26 mouse cellular contexts compared by ENCODE assay signal in the genomic region with DNA sequence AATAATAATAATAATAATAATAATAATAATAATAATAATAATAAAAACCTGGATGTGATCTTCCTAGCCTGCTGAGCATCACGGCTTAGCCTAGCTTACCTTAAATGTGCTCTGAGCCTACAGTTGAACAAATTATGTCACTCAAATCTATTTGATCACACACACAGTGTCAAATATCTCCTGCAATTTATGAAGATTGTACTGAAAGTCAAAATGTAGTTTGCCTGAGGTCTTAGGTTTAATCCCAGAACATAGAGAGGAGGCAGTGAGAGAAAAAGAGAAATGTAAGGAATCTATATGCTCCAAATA.
DNase-seq lines count a peak whose midpoint lies in the region; ATAC-seq lines count a peak whose summit lies in the region.
"Had no signal": no experiment of that assay in that cellular context is flagged by ENCODE, and none has a peak within 500 bp of the region (broad histone marks: within the 10 kb centered on the region; RNA-seq: fewer than 3 reads in every experiment).

No protein-coding gene starts in this region.

- H3K4me1 ChIP-seq in forebrain, embryonic 12.5 days = peaks cover 10% of the 10 kb centered on the region
- H3K4me1 ChIP-seq in forebrain, embryonic 10.5 days = peaks cover 7% of the 10 kb centered on the region
- H3K4me1 ChIP-seq in midbrain, embryonic 13.5 days (replicated peaks) = peaks cover 13% of the 10 kb centered on the region
- H3K4me1 ChIP-seq in midbrain, embryonic 11.5 days (ENCODE audit: control insufficient read depth, insufficient read depth, low read length) = peaks cover 2% of the 10 kb centered on the region; the same call in 1 of the 2 replicates
- H3K4me1 ChIP-seq in forebrain, embryonic 13.5 days = peaks cover 10% of the 10 kb centered on the region
- H3K4me1 ChIP-seq in midbrain, embryonic 15.5 days = peaks cover 12% of the 10 kb centered on the region
- H3K4me1 ChIP-seq: embryonic facial prominence, embryonic 15.5 days; kidney, embryonic 15.5 days; liver, embryonic 15.5 days; lung, embryonic 15.5 days had no signal

- H3K36me3 ChIP-seq in forebrain, embryonic 12.5 days (replicated peaks) = no peaks in the 10 kb centered on the region
- no peaks in the 10 kb centered on the region for H3K36me3 ChIP-seq in forebrain, embryonic 10.5 days (replicated peaks)
- no peaks in the 10 kb centered on the region for H3K36me3 ChIP-seq in midbrain, embryonic 13.5 days
- H3K36me3 ChIP-seq in midbrain, embryonic 11.5 days (ENCODE audit: control insufficient read depth, insufficient read depth, low read length) = no peaks in the 10 kb centered on the region
- H3K36me3 ChIP-seq in forebrain, embryonic 13.5 days (ENCODE audit: poor library complexity, severe bottlenecking) = no peaks in the 10 kb centered on the region
- H3K36me3 ChIP-seq in midbrain, embryonic 15.5 days (replicated peaks) = no peaks in the 10 kb centered on the region
- H3K36me3 ChIP-seq: embryonic facial prominence, embryonic 10.5 days; embryonic facial prominence, embryonic 15.5 days; G1E; kidney, embryonic 15.5 days; liver, embryonic 15.5 days; lung, embryonic 15.5 days had no signal

- WGBS in forebrain, embryonic 12.5 days = 69% methylated on average over 1 of the region's 1 CpGs
- WGBS in forebrain, embryonic 10.5 days = 91% methylated on average over 1 of the region's 1 CpGs
- 69% methylated on average over 1 of the region's 1 CpGs for WGBS in midbrain, embryonic 13.5 days
- WGBS in midbrain, embryonic 11.5 days = 88% methylated on average over 1 of the region's 1 CpGs
- 78% methylated on average over 1 of the region's 1 CpGs for WGBS in forebrain, embryonic 13.5 days
- WGBS in midbrain, embryonic 15.5 days = 58% methylated on average over 1 of the region's 1 CpGs

- no peaks in the 10 kb centered on the region for H3K9me3 ChIP-seq in forebrain, embryonic 12.5 days
- H3K9me3 ChIP-seq in forebrain, embryonic 10.5 days = no peaks in the 10 kb centered on the region
- no peaks in the 10 kb centered on the region for H3K9me3 ChIP-seq in midbrain, embryonic 13.5 days
- no peaks in the 10 kb centered on the region for H3K9me3 ChIP-seq in midbrain, embryonic 11.5 days (ENCODE audit: control insufficient read depth, low read length)
- H3K9me3 ChIP-seq in forebrain, embryonic 13.5 days (replicated peaks) = no peaks in the 10 kb centered on the region
- H3K9me3 ChIP-seq in midbrain, embryonic 15.5 days = no peaks in the 10 kb centered on the region
- H3K9me3 ChIP-seq: embryonic facial prominence, embryonic 10.5 days; embryonic facial prominence, embryonic 15.5 days; kidney, embryonic 15.5 days; liver, embryonic 15.5 days; lung, embryonic 15.5 days had no signal

- H3K27ac ChIP-seq in forebrain, embryonic 12.5 days = no peak overlapping the region
- H3K27ac ChIP-seq in forebrain, embryonic 10.5 days = no peak overlapping the region
- peak overlapping the region; percentile 70; the same call in 1 of the 2 replicates for H3K27ac ChIP-seq in midbrain, embryonic 13.5 days
- H3K27ac ChIP-seq in midbrain, embryonic 11.5 days (ENCODE audit: low read depth, low read length) = no peak overlapping the region
- H3K27ac ChIP-seq in forebrain, embryonic 13.5 days = no peak overlapping the region
- peak overlapping the region; percentile 69 for H3K27ac ChIP-seq in midbrain, embryonic 15.5 days
- H3K27ac ChIP-seq: embryonic facial prominence, embryonic 10.5 days; embryonic facial prominence, embryonic 15.5 days; gastrocnemius, adult 2 months; kidney, embryonic 15.5 days; liver, embryonic 15.5 days; lung, embryonic 15.5 days had no signal

- H3K27me3 ChIP-seq in forebrain, embryonic 12.5 days = no peaks in the 10 kb centered on the region
- H3K27me3 ChIP-seq in forebrain, embryonic 10.5 days (ENCODE audit: poor library complexity, severe bottlenecking) = no peaks in the 10 kb centered on the region
- no peaks in the 10 kb centered on the region for H3K27me3 ChIP-seq in midbrain, embryonic 13.5 days
- no peaks in the 10 kb centered on the region for H3K27me3 ChIP-seq in midbrain, embryonic 11.5 days (ENCODE audit: control insufficient read depth, insufficient read depth, low read length)
- H3K27me3 ChIP-seq in forebrain, embryonic 13.5 days = no peaks in the 10 kb centered on the region
- H3K27me3 ChIP-seq in midbrain, embryonic 15.5 days (replicated peaks) = no peaks in the 10 kb centered on the region
- H3K27me3 ChIP-seq: embryonic facial prominence, embryonic 15.5 days; kidney, embryonic 15.5 days; liver, embryonic 15.5 days; lung, embryonic 15.5 days had no signal

- no peak overlapping the region for H3K9ac ChIP-seq in forebrain, embryonic 12.5 days
- H3K9ac ChIP-seq in midbrain, embryonic 13.5 days (replicated peaks) = no peak overlapping the region
- no peak overlapping the region for H3K9ac ChIP-seq in midbrain, embryonic 11.5 days (ENCODE audit: low read length)
- no peak overlapping the region for H3K9ac ChIP-seq in forebrain, embryonic 13.5 days
- no peak overlapping the region for H3K9ac ChIP-seq in midbrain, embryonic 15.5 days
- H3K9ac ChIP-seq: embryonic facial prominence, embryonic 15.5 days; kidney, embryonic 15.5 days; liver, embryonic 15.5 days; lung, embryonic 15.5 days had no signal

- DNase-seq in forebrain, embryonic 10.5 days (ENCODE audit: extremely low spot score, low spot score) = no peak
- DNase-seq in midbrain, embryonic 11.5 days (ENCODE audit: low spot score, missing footprints) = no peak
- DNase-seq: adrenal gland, adult 8-10 months; cerebellum, adult 8-10 months; cerebellum, postnatal 25 days; gastrocnemius, adult 2 months; gastrocnemius, postnatal 36 days; heart, adult 18-20 months; heart, postnatal 36 days; kidney, adult 11 months; kidney, postnatal 25 days; lung, postnatal 36 days; thymus, adult 2 months; thymus, postnatal 36 days had no signal

- peak; percentile 62 for ATAC-seq in forebrain, embryonic 12.5 days (ENCODE audit: low FRiP score)
- peak; percentile 62 for ATAC-seq in midbrain, embryonic 13.5 days
- no peak for ATAC-seq in midbrain, embryonic 11.5 days (ENCODE audit: low FRiP score)
- ATAC-seq in forebrain, embryonic 13.5 days = peak; percentile 51; the same call in 1 of the 2 replicates
- ATAC-seq in midbrain, embryonic 15.5 days (replicated peaks) = 0 out of 2 replicates have a peak, but pooled peaks have one; percentile 38
- ATAC-seq in monocyte, adult 5-6 weeks (replicated peaks; ENCODE audit: insufficient number of reproducible peaks, low FRiP score, low TSS enrichment, poor library complexity, severe bottlenecking) = no peak

- H3K4me2 ChIP-seq in forebrain, embryonic 12.5 days = no peak overlapping the region
- H3K4me2 ChIP-seq in midbrain, embryonic 13.5 days (replicated peaks) = no peak overlapping the region
- H3K4me2 ChIP-seq in midbrain, embryonic 11.5 days = no peak overlapping the region
- H3K4me2 ChIP-seq in forebrain, embryonic 13.5 days = no peak overlapping the region
- H3K4me2 ChIP-seq in midbrain, embryonic 15.5 days = no peak overlapping the region
- H3K4me2 ChIP-seq: embryonic facial prominence, embryonic 15.5 days; heart, embryonic 11.5 days; kidney, embryonic 15.5 days; liver, embryonic 15.5 days; lung, embryonic 15.5 days had no signal

- no peak overlapping the region for H3K4me3 ChIP-seq in forebrain, embryonic 12.5 days (replicated peaks)
- H3K4me3 ChIP-seq in forebrain, embryonic 10.5 days = no peak overlapping the region
- H3K4me3 ChIP-seq in midbrain, embryonic 13.5 days (replicated peaks) = no peak overlapping the region
- no peak overlapping the region for H3K4me3 ChIP-seq in midbrain, embryonic 11.5 days (ENCODE audit: low read depth, low read length)
- H3K4me3 ChIP-seq in forebrain, embryonic 13.5 days = no peak overlapping the region
- no peak overlapping the region for H3K4me3 ChIP-seq in midbrain, embryonic 15.5 days
- H3K4me3 ChIP-seq: embryonic facial prominence, embryonic 10.5 days; embryonic facial prominence, embryonic 15.5 days; gastrocnemius, adult 2 months; kidney, embryonic 15.5 days; liver, embryonic 15.5 days; lung, embryonic 15.5 days had no signal

Comparison
In these comparisons a context has a peak if more than half of its experiments do, and no peak if none do; other contexts are left out.
1. ATAC-seq: peak in forebrain, embryonic 12.5 days (single experiment), midbrain, embryonic 13.5 days (single experiment), forebrain, embryonic 13.5 days (single experiment) and midbrain, embryonic 15.5 days (single experiment); none in midbrain, embryonic 11.5 days (single experiment) and monocyte, adult 5-6 weeks (single experiment).
2. H3K27ac ChIP-seq: peak in midbrain, embryonic 13.5 days (single experiment) and midbrain, embryonic 15.5 days (single experiment); none in forebrain, embryonic 12.5 days (single experiment), forebrain, embryonic 10.5 days (single experiment), midbrain, embryonic 11.5 days (single experiment) and forebrain, embryonic 13.5 days (single experiment).